Mouse (Mus musculus) spleen, embryonic (tissue): ENCODE data around the gene Unc5b.
"Not testable (repeated sequence)": the region's sequence is repeated elsewhere in the genome, so short reads cannot be mapped to it uniquely, and the experiment has no call there.

Experiments used
- CTCF ChIA-PET: fragments of 350-600 bp; sonication (Branson Sonifier 250); formaldehyde crosslinking; loops from one replicate; lab custom pipeline; 2022; lab: Charles Lee

Gene Unc5b

DNA sequence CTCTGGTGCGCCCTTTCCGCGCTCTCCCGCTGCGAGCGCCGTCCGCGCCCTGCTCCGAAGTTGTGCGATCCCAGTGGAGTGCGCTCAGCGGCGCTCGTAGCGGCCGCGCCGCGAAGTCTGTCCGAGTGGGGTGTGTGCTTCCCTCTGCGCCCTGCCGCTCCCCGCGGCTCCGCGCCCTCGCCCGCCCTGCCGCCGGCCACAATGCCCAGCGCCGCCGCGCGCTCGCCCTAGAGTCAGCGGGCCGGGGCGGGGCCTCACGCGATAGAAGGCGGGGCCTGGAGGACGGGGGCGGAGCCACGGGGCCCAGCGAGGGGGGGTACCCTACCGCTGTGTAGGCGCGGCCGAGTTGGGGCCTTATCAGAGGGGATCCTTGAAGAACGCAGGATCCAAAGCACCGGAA, at the start of gene Unc5b:
Gene Unc5b (minus strand): TSS at position 203 of the 400 bp plus-strand sequence.
- CTCF ChIA-PET, result no interaction called here

- CTCF ChIA-PET, result no interaction called here
These were observed 48.4 kb upstream of the Unc5b start for GRCm38 (mm10) chr10:60879817-60880216.

- CTCF ChIA-PET, result no interaction called here
These were observed 45.7 kb upstream of the Unc5b start for GRCm38 (mm10) chr10:60877075-60877474.

DNA sequence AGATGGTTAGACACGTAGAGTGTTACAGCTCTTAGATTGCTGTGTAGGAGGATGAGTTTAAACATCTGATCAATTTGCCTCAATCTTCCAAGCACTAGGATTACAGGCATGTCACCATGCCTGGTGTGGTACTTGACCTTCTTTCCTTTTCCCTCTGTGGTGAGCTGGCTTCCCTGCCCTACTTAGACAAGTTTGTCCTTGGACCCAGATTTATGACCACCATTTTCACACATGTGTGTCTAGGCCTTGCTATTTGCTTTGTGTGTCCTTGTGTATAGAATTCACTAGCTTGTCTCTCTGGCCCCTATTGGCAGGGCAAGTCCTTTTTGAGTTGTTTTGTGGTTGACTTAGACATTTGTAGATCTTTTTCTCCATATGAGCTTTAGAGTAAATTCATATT, 43.6 kb upstream of the Unc5b start:
- CTCF ChIA-PET, result no interaction called here

- CTCF ChIA-PET, result no interaction called here
These were observed 31.9 kb upstream of the Unc5b start for GRCm38 (mm10) chr10:60863318-60863717.

DNA sequence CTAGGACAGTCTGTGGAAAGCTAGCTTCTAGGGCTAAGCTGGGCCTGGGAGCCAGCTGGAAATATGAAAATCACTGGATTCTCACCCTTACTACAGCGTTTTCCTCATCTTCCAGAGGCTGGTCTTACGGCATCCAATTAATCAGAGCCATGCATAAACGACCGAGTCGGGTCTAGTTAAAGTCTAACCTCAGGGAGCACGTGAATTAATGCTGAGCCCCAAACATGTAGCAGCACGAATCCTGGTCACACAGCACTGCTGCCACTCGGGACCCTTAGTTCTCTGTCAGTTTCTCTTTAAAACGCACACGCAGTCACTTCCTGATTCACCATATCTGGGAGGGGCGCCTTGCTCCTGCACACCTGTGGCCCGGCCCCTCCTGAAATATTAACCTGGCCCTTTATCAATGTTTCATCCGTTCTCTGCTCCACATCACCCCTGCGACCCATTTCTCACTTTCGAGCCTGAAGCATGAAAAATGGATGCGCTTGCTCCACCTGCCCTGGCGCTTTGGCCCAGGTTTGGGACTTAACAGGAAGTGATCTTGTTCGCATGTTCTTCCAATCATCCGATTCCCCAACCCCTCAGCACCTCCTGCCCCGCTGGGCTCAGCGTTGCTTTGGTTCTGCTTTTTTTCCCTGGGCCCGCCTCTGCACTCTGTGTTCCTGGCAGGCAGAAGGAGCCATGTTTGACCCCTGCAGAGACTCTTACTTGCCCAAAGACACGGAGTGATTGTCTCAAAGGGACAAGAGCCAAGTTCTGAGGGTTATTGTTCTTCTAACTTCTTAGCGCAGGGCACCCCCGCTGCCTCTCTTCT, 31.3 kb upstream of the Unc5b start:
- CTCF ChIA-PET, result interaction anchor here (0.6 kb wide), 1 partner anchor 1062 kb away, joined by 3 read pairs; no protein-coding TSS in a partner anchor

DNA sequence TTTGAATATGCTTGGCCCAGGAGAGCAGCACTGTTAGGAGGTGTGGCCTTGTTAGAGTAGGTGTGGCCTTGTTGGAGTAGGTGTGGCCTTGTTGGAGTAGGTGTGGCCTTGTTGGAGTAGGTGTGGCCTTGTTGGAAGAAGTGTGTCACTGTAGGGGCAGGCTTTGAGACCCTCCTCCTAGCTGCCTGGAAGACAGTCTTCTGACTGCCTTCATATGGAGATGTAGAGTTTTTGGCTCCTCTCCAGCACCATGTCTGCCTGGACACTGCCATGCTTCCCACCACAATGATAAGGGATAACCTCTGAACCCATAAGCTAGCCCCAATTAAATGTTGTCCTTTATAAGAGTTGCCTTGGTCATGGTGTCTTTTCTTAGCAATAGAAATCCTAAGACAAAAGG, 13.9 kb upstream of the Unc5b start:
- CTCF ChIA-PET, result not testable (repeated sequence)

- CTCF ChIA-PET, result no interaction called here
These were observed 7.4 kb upstream of the Unc5b start for GRCm38 (mm10) chr10:60838816-60839215.

- CTCF ChIA-PET, result no interaction called here
These were observed 3.6 kb upstream of the Unc5b start for GRCm38 (mm10) chr10:60834949-60835348.

DNA sequence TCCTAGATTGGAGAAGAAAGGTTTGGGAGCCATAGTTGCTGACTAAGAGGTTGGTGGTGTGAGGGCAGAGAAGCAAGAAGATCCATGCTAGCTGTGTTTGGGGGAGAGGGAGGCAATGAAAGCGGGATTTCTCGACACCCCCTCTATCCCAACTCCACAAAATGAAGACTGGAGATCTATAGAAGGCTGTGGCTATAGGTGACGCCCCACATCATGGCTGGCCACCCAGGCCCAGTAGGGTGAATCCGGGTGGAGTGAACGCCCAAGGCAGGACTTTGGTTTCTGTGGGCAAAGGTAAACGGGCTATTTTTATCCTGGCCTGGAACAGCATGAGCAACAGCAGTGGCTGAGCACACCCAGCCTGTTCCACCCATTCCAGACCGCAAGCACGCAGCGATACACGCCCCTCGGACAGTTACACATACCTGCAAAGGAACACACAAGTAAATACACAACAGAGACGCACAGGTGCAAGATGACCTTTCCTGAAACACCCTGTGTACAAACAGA, 1.3 kb upstream of the Unc5b start:
- CTCF ChIA-PET, result interaction anchor here (0.6 kb wide), 1 partner anchor 199 kb away, joined by 3 read pairs; no protein-coding TSS in a partner anchor

DNA sequence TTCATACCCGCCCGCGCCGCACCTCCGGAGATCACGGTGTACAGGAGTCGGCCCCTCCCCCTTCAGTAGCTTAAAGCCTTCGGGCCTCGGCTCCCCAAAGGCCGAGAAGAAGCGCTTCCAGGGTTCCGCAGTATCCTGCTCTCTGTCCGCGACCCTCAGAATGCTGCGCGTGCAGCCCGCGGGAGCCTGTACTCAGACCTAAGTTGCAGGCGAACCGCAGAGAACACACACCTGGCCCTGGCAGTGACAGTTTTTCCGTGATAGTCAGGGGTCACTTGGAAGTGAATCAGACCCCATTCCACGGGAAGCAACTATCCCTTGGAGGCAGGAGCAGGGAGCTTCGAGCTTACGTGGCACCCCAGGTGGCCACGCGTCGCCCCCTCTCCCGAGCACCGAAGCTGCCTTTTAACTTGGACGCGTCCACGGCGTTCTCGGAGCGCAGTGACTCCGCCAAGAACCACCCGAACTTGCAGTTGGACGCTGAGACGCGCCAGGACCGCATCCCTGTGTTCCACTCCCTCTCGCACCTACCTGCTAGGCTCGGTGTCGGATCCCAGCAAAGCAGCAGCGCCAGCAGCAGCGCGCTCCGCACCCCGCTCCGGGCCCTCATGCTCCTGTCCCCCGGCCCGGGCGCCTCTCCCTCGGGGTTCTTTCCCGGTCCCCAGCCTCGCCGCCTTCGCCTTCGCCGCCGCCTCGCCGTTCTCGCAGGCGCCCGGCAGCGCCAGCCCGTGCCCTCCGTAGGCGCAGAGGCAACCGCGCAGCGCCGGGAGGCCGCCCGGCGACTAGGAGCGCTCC, 628 bp downstream of the Unc5b start:
- CTCF ChIA-PET, result no interaction called here

DNA sequence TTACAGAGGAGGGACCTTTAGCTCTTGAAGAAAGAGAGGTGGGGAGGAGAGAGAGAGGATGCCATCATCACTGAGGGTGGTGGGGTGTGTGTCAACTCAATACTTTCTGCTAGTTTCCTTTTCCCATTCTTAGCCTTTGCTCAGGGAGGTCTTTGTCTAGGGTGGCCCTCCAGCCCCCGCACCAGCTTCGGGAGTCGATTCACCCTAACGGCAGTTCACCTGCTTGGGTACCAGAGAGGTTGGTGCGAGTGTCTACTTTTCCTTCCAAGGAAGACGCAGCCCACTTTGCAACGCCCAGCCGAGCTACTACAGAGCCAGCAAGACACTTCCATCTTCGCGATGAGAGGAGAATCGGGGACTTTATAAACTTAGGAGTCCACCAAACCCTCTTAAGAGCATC, 1.4 kb downstream of the Unc5b start:
- CTCF ChIA-PET, result no interaction called here

- CTCF ChIA-PET, result no interaction called here
These were observed 2.3 kb downstream of the Unc5b start for GRCm38 (mm10) chr10:60829071-60829470.

DNA sequence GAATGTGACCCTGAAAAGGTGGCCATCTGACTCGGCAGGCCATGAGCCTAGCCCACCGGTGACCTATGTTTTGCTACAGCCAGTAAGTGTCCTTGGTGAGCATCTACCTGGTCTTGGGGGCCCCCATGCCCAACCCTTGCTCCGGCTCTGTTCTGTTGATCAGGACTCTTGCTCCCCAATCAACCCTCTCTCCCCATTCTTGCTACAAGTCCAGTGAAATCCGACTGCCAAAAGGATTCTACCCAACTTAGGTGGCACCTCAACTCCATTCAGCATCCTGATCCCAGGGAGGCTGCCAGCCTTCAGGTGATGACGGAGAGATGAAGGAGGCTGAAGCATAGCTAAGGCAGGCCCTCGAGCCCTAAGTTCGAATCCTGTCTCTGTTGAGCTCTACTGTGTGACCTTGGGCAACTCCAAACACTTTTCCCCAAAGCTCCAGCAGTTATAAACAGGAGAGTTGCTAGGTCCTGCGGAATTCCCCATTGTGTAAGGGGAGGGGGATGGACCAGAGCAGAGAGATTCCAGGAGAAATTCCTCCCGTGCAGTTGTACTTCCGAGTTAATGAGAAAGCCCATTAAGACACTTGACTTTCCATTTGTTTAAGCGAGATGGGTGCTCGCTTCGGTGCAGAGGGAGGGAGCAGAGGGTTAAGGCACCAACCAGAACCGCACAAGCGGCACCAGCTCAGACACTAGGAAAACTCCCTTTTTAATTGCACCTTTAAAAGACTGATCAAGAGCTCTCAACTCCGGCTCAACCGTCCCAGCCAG, 3.3 kb downstream of the Unc5b start:
- CTCF ChIA-PET, result no interaction called here

GRCm38 (mm10) chr10:60827266-60827665, 4.1 kb downstream of the Unc5b start:
- CTCF ChIA-PET, result interaction anchor here (0.7 kb wide), 1 partner anchor 1735 kb away, joined by 6 read pairs; no protein-coding TSS in a partner anchor

GRCm38 (mm10) chr10:60826461-60827237, 4.7 kb downstream of the Unc5b start:
- CTCF ChIA-PET, result interaction anchor here (0.7 kb wide), 1 partner anchor 1734 kb away, joined by 6 read pairs; no protein-coding TSS in a partner anchor

DNA sequence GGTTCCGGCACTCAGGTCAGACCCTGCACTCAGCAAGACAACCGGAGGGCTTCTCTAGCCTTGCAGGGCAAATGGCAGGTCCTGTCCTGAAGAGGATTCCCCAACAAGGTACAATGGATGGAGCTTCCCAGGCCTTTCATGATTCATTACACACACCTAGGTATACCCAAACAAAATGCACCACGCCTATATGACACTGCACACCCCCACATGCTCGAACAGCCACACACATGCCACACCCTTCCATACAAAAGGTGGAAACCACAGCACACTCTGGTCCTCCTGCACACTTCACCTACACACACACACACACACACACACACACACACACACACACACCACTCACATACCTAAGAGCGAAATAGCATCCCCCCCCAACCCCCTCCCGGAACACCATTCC, 5.4 kb downstream of the Unc5b start:
- CTCF ChIA-PET, result no interaction called here

DNA sequence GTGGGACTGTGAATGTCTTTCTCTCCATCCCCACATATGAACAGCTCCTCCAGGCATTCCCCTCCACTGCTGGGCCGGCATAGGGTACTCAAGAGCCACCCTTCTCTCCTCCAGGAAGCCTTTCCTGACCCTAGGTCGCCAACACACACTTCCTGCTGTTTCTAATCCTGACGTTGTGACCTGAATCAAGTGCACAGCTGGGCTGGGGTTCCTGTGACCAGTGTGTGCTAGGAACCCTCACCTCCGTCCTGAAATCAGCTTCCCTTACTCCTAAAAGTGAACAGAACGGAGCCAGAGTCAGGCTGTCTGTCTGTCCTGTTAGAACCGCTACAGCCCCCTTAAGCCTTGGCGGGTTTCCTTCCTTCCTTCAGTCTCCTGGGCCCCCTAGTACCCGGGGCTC, 7.6 kb downstream of the Unc5b start:
- CTCF ChIA-PET, result no interaction called here

- CTCF ChIA-PET, result no interaction called here
These were observed 8.5 kb downstream of the Unc5b start for GRCm38 (mm10) chr10:60822641-60823425.
